Mouse (Mus musculus) hindbrain, embryonic 11.5 days (tissue): ENCODE measurements at regions not wholly inside any gene's neighbourhood (a gene's known extent, or its start where the extent isn't known, plus 50 kb on each side); places are given as distances from the start of the nearest gene placed in this dataset.

Source experiments
- ATAC-seq: fragments of 200-750 bp; cut with Nextera tagmentation; 2 replicates; pipeline ENCODE4 v1.8.0; 2017; ENCODE audit warnings: mild to moderate bottlenecking, moderate TSS enrichment, moderate library complexity; ENCODE audit not compliant: low FRiP score
- DNase-seq: peaks from one replicate; pipeline ENCODE4 v3.0.0-alpha.2; 2015; ENCODE audit warnings: low spot score
- H3K27ac ChIP-seq: fragments of 300-500 bp; sonication (generic); 2 replicates; pipeline ENCODE4 v1.5.1; 2014; ENCODE audit warnings: mild to moderate bottlenecking, low read depth, low read length
- H3K27me3 ChIP-seq: fragments of 300-500 bp; sonication (generic); 2 replicates; pipeline ENCODE4 v1.6.1; 2014; ENCODE audit warnings: mild to moderate bottlenecking, low read length, moderate library complexity, mixed read lengths; ENCODE audit not compliant: control insufficient read depth, insufficient read depth
- H3K36me3 ChIP-seq: fragments of 300-500 bp; sonication (generic); 2 replicates; pipeline ENCODE4 v1.6.1; 2014; ENCODE audit warnings: mild to moderate bottlenecking, low read length, moderate library complexity, mixed read lengths; ENCODE audit not compliant: control insufficient read depth, insufficient read depth
- H3K4me1 ChIP-seq: fragments of 300-500 bp; sonication (generic); replicated peaks from 2 replicates; pipeline ENCODE4 v1.6.1; 2014; ENCODE audit warnings: low read length, mixed read lengths; ENCODE audit not compliant: control insufficient read depth, insufficient read depth
- H3K4me2 ChIP-seq: fragments of 300-500 bp; sonication (generic); replicated peaks from 2 replicates; pipeline ENCODE4 v1.6.1; 2014; ENCODE audit warnings: mild to moderate bottlenecking, low read depth, low read length
- H3K4me3 ChIP-seq: fragments of 300-500 bp; sonication (generic); 2 replicates; pipeline ENCODE4 v1.5.1; 2014; ENCODE audit warnings: low read depth, low read length
- H3K9ac ChIP-seq: fragments of 300-500 bp; sonication (generic); 2 replicates; pipeline ENCODE4 v1.6.1; 2014; ENCODE audit warnings: low read depth, low read length
- H3K9me3 ChIP-seq: fragments of 300-500 bp; sonication (generic); 2 replicates; pipeline ENCODE4 v1.6.1; 2016; ENCODE audit warnings: low read length; ENCODE audit not compliant: control insufficient read depth
- WGBS: fragments of 180-500 bp; shearing (Covaris S2); extraction: QIAGEN DNeasy Blood & Tissue Kit; methylation state at CpG from one replicate; pipeline ENCODE4 v1.1.7; 2014; 5-methylcytosine and 5-hydroxymethylcytosine counted together

DNA sequence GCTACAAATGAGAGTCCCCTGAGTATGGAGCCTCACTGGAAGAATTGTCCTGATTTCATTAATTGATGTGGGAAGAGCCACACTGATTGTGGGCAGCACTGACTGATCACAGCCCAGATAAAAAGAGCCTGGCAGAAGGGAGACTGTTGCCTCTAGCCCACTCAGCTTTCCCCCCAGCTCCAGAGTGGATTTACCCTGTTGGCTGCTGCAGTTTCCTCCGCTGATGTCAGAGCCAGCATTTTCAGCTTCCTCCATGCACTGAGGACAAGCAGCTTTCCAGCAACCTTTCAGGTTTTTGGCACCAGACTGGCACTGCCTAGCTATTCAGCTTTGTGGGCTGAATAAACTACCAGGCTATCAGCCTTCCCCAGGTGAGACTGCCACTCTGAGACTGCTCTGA, 65.9 kb upstream of the Man1a2 start:
- 92% methylated on average over 1 of the region's 1 CpGs for WGBS
- ATAC-seq: no peak

GRCm38 (mm10) chr3:100748727-100749126, 63.4 kb upstream of the Man1a2 start:
- Histone ChIP-seq H3K27me3 (no peaks in the 10 kb centered on the region), H3K36me3 (no peaks in the 10 kb centered on the region), H3K4me1 (no peaks in the 10 kb centered on the region), H3K27ac (no peak overlapping the region), H3K4me3 (no peak overlapping the region), H3K9me3 (no peaks in the 10 kb centered on the region), H3K9ac (no peak overlapping the region), H3K4me2 (no peak overlapping the region)
- no peak for DNase-seq
- no peak for ATAC-seq
- 96% methylated on average over 6 of the region's 6 CpGs for WGBS

More for the DNA sequence above, 65.9 kb upstream of the Man1a2 start:
- no peak for DNase-seq
- Histone ChIP-seq H3K9me3 (no peaks in the 10 kb centered on the region), H3K36me3 (no peaks in the 10 kb centered on the region), H3K4me3 (no peak overlapping the region), H3K27ac (no peak overlapping the region), H3K9ac (no peak overlapping the region), H3K27me3 (no peaks in the 10 kb centered on the region), H3K4me2 (no peak overlapping the region), H3K4me1 (no peaks in the 10 kb centered on the region)

DNA sequence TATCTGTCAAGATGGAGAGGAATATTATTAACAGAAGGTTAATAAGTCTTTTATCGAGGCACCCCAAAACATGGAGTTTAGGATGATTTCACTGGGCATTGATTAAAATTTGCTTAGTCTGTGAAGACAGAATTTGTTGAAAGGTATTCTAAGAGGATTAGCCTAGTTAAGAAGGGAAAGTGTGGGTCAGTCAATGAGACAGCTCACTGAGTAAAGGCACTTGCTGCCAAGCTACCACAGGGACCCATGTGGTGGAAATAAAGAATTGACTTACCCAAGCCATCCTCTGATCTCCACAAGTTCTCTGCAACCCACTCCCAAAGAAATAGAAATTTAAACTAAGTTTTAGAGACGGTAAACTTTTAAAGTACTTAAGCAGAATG, 63.0 kb upstream of the Man1a2 start:
- WGBS: 94% methylated on average over 2 of the region's 2 CpGs
- no peak for ATAC-seq

DNA sequence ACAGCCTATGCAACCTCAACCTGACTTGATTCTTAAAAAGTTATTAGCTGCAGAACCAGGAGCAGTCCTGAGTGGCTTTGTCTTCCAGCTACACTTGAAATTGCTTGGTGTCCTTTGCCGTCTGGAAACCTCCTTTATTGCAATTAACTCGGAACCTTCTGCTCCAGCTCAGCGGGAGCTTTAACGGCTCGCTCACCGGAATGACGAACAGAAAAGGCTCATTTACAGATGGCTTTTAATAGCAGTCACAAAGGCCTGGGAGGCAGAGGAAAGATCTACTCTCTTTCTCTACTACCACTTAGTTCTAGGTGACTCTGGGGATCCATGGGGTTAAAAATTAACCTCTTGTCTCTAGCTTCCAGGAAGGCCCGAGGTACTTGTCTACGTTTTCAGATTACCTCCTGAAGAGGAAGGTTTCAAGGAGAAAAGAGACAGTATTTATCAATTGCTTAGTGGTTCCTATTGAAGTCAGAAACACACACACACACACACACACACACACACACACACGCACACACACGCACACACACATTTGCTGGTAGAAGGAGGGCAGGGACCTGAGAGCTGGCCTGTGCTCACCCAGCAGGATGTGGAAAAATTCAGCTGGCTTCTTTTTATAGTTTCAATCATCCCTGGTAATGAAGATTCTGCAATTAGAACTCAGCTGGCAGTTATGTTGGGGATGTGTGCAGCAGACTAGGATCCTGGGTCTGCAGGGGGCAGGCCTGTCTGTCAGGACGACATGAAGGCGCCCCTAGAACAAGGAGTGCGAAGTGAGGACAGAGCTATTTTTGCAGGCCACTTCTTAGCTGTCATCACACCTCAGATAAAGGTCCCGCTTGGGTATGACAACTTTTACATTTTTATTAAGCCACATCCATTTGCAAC, 62.4 kb upstream of the Man1a2 start:
- Histone ChIP-seq H3K27ac (no peak overlapping the region), H3K9me3 (no peaks in the 10 kb centered on the region), H3K4me3 (no peak overlapping the region), H3K9ac (no peak overlapping the region), H3K4me1 (no peaks in the 10 kb centered on the region), H3K27me3 (no peaks in the 10 kb centered on the region), H3K4me2 (no peak overlapping the region), H3K36me3 (no peaks in the 10 kb centered on the region)
- 47% methylated on average over 15 of the region's 15 CpGs for WGBS
- no peak for DNase-seq
- ATAC-seq: no peak

More for the DNA sequence above, 63.0 kb upstream of the Man1a2 start:
- no peak overlapping the region for H3K9ac ChIP-seq
- no peaks in the 10 kb centered on the region for H3K27me3 ChIP-seq
- no peak overlapping the region for H3K4me2 ChIP-seq
- no peak overlapping the region for H3K27ac ChIP-seq
- DNase-seq: no peak
- no peaks in the 10 kb centered on the region for H3K9me3 ChIP-seq
- no peak overlapping the region for H3K4me3 ChIP-seq
- no peaks in the 10 kb centered on the region for H3K4me1 ChIP-seq
- H3K36me3 ChIP-seq: no peaks in the 10 kb centered on the region

DNA sequence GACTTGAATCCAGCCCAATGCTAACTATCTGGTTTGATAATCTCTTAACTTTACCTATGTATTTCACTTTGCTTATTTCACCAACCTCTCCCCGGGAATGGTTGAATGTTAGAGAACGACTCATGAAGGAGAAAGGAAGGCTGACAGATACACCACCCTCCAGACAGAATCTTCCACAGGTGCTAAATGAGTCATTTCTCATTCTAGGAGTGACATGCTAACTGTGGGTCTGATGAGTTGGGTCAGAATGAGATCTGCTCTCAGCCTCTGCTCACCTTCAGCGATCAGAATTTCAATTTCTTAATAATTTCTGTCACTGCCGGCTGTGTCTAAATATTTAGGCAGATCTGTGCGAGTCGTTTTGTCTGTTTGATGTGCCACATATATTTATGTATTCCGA, 52.4 kb upstream of the Man1a2 start:
- no peaks in the 10 kb centered on the region for H3K9me3 ChIP-seq
- H3K36me3 ChIP-seq: no peaks in the 10 kb centered on the region
- ATAC-seq (no peak), DNase-seq (no peak)
- no peak overlapping the region for H3K4me2 ChIP-seq
- no peaks in the 10 kb centered on the region for H3K27me3 ChIP-seq
- H3K9ac ChIP-seq: no peak overlapping the region
- H3K4me1 ChIP-seq: no peaks in the 10 kb centered on the region
- no peak overlapping the region for H3K27ac ChIP-seq
- no peak overlapping the region for H3K4me3 ChIP-seq
- WGBS: 90% methylated on average over 7 of the region's 7 CpGs

GRCm38 (mm10) chr3:100736539-100736938, 51.2 kb upstream of the Man1a2 start:
- H3K27ac ChIP-seq: no peak overlapping the region
- ATAC-seq (no peak), DNase-seq (no peak)
- H3K4me1 ChIP-seq: no peaks in the 10 kb centered on the region
- no peak overlapping the region for H3K4me2 ChIP-seq
- no peak overlapping the region for H3K9ac ChIP-seq
- WGBS: 88% methylated on average over 3 of the region's 3 CpGs
- H3K27me3 ChIP-seq: no peaks in the 10 kb centered on the region
- no peaks in the 10 kb centered on the region for H3K9me3 ChIP-seq
- H3K4me3 ChIP-seq: no peak overlapping the region
- no peaks in the 10 kb centered on the region for H3K36me3 ChIP-seq
